8 mouse cellular contexts compared by ENCODE assay signal in genomic region chr9:116173473-116174170, GRCm38 (mm10). TPM values are rescaled to one million over a fixed set of nuclear protein-coding genes. Genes with fewer than 3 reads are reported as not detected.
DNase-seq lines count a peak whose midpoint lies in the region; ATAC-seq lines count a peak whose summit lies in the region.

No protein-coding gene starts in this region.

- H3K4me2 ChIP-seq in heart, embryonic 16.5 days (ENCODE audit: low read depth, low read length) = peak overlapping the region; percentile 84
- H3K4me2 ChIP-seq in liver, embryonic 16.5 days (ENCODE audit: low read depth, low read length) = peak overlapping the region; percentile 69

- H3K9ac ChIP-seq in heart, embryonic 16.5 days (ENCODE audit: low read length) = peak overlapping the region; percentile 92
- H3K9ac ChIP-seq in liver, embryonic 16.5 days (ENCODE audit: low read depth, low read length) = no peak overlapping the region; the same call in 1 of the 2 replicates

- no peaks in the 10 kb centered on the region for H3K36me3 ChIP-seq in erythroblast, embryonic 14.5 days (ENCODE audit: control insufficient read depth)
- no peaks in the 10 kb centered on the region for H3K36me3 ChIP-seq in heart, embryonic 16.5 days (ENCODE audit: control insufficient read depth, insufficient read depth)
- H3K36me3 ChIP-seq in liver, embryonic 16.5 days (ENCODE audit: control insufficient read depth, insufficient read depth) = no peaks in the 10 kb centered on the region

- no peak for ATAC-seq in erythroblast, adult 5-6 weeks (replicated peaks; ENCODE audit: low FRiP score, poor library complexity, severe bottlenecking)
- ATAC-seq in heart, embryonic 16.5 days (replicated peaks; ENCODE audit: extremely low read depth, insufficient read depth, low FRiP score) = no peak
- ATAC-seq in liver, embryonic 16.5 days (ENCODE audit: low read depth) = no peak
- ATAC-seq in monocyte, adult 5-6 weeks (replicated peaks; ENCODE audit: insufficient number of reproducible peaks, low FRiP score, low TSS enrichment, poor library complexity, severe bottlenecking) = no peak

- H3K27ac ChIP-seq in heart, embryonic 16.5 days (ENCODE audit: low read length) = peak overlapping the region; percentile 89
- peak overlapping the region; percentile 86; the same call in 1 of the 2 replicates for H3K27ac ChIP-seq in liver, embryonic 16.5 days (ENCODE audit: low read length)

- peaks cover 16% of the 10 kb centered on the region for H3K4me1 ChIP-seq in erythroblast, embryonic 14.5 days (ENCODE audit: control insufficient read depth)
- peaks cover 16% of the 10 kb centered on the region for H3K4me1 ChIP-seq in heart, embryonic 16.5 days (ENCODE audit: control insufficient read depth, insufficient read depth, low read length)
- peaks cover 7% of the 10 kb centered on the region for H3K4me1 ChIP-seq in liver, embryonic 16.5 days (ENCODE audit: control insufficient read depth, low read depth, low read length)

- no peaks in the 10 kb centered on the region for H3K9me3 ChIP-seq in erythroblast, embryonic 14.5 days (ENCODE audit: control insufficient read depth, low read length)
- H3K9me3 ChIP-seq in heart, embryonic 16.5 days (replicated peaks; ENCODE audit: control insufficient read depth, low read length) = no peaks in the 10 kb centered on the region
- H3K9me3 ChIP-seq in liver, embryonic 16.5 days (replicated peaks; ENCODE audit: control insufficient read depth, low read length) = no peaks in the 10 kb centered on the region

- H3K27me3 ChIP-seq in erythroblast, embryonic 14.5 days (ENCODE audit: control insufficient read depth) = peaks cover 15% of the 10 kb centered on the region
- H3K27me3 ChIP-seq in heart, embryonic 16.5 days (ENCODE audit: control insufficient read depth, insufficient read depth, low read length) = no peaks in the 10 kb centered on the region
- H3K27me3 ChIP-seq in liver, embryonic 16.5 days (ENCODE audit: control insufficient read depth, insufficient read depth, low read depth, low read length) = peaks cover 7% of the 10 kb centered on the region; the same call in 1 of the 2 replicates

- peak overlapping the region; percentile 65 for H3K4me3 ChIP-seq in erythroblast, embryonic 14.5 days (replicated peaks)
- H3K4me3 ChIP-seq in heart, embryonic 16.5 days (ENCODE audit: low read length) = peak overlapping the region; percentile 78
- H3K4me3 ChIP-seq in liver, embryonic 16.5 days (ENCODE audit: low read depth, low read length) = peak overlapping the region; percentile 70

- DNase-seq in 3T3-L1 (ENCODE audit: low read depth, low spot score) = peak; percentile 18
- no peak for DNase-seq in frontal cortex, postnatal 25 days (ENCODE audit: low spot score in 2 of 2)
- DNase-seq in retina, postnatal 1 day = no peak

- WGBS in heart, embryonic 16.5 days = 71% methylated on average over 16 of the region's 16 CpGs
- WGBS in liver, embryonic 16.5 days (ENCODE audit: insufficient replicate concordance) = 48% methylated on average over 16 of the region's 16 CpGs

RNA-seq across cellular contexts. Expression of gene Tgfbr2, which starts 1.5 kb away (rescaled TPM):
- 0.01 and 0.02 TPM in 2 replicates for polyA plus RNA-seq in erythroblast, embryonic 14.5 days (2012)
- 5.8 and 7.5 TPM in 2 replicates for total RNA-seq in erythroblast, adult 5-6 weeks (2015; ENCODE audit: low replicate concordance)
- total RNA-seq in erythroblast, adult 5-6 weeks (2017; ENCODE audit: low replicate concordance) = 2.4 and 4.8 TPM in 2 replicates
- 23.7 and 24.9 TPM in 2 replicates for polyA plus RNA-seq in heart, embryonic 16.5 days (2015; fragmentation: Nextera tagmentation; extraction: Ambion mirVana)
- 5.9 and 7.5 TPM in 2 replicates for polyA plus RNA-seq in liver, embryonic 16.5 days (2015; fragmentation: Nextera tagmentation; extraction: Ambion mirVana)
- 87.0 to 88.7 TPM (median 88.0 TPM) in 3 replicates for total RNA-seq in monocyte, adult 5-6 weeks (2017)
